Mouse (Mus musculus) limb, embryonic 13.5 days (tissue): Measurements from ENCODE around the gene Rxfp4. TPM values are rescaled to one million over a fixed set of nuclear protein-coding genes. Genes with fewer than 3 reads are reported as not detected.
A peak's percentile ranks its signal among the peaks of the same experiment; 100 is the strongest.
"Not testable (repeated sequence)": the region's sequence is repeated elsewhere in the genome, so short reads cannot be mapped to it uniquely, and the experiment has no call there.

ENCODE experiments used
- ATAC-seq: fragments of 200-750 bp; cut with Nextera tagmentation; 2 replicates; pipeline ENCODE4 v1.8.0; 2017; ENCODE audit warnings: low read depth, moderate number of reproducible peaks, moderate TSS enrichment; ENCODE audit not compliant: low FRiP score
- H3K27ac ChIP-seq: fragments of 300-500 bp; sonication (generic); 2 replicates; pipeline ENCODE4 v1.5.1; 2015; ENCODE audit warnings: inconsistent platforms, mild to moderate bottlenecking, moderate library complexity
- H3K27me3 ChIP-seq: fragments of 300-500 bp; sonication (generic); 2 replicates; pipeline ENCODE4 v1.6.1; 2015; ENCODE audit warnings: mild to moderate bottlenecking, inconsistent platforms
- H3K36me3 ChIP-seq: fragments of 300-500 bp; sonication (generic); 2 replicates; pipeline ENCODE4 v1.6.1; 2015; ENCODE audit warnings: inconsistent platforms, mild to moderate bottlenecking, moderate library complexity
- H3K4me1 ChIP-seq: fragments of 300-500 bp; sonication (generic); 2 replicates; pipeline ENCODE4 v1.6.1; 2015; ENCODE audit warnings: inconsistent platforms
- H3K4me2 ChIP-seq: fragments of 300-500 bp; sonication (generic); replicated peaks from 2 replicates; pipeline ENCODE4 v1.6.1; 2015; ENCODE audit warnings: inconsistent platforms, mild to moderate bottlenecking, moderate library complexity
- H3K4me3 ChIP-seq: fragments of 300-500 bp; sonication (generic); 2 replicates; pipeline ENCODE4 v1.5.1; 2015; ENCODE audit warnings: moderate library complexity, mild to moderate bottlenecking, inconsistent platforms
- H3K9ac ChIP-seq: fragments of 300-500 bp; sonication (generic); 2 replicates; pipeline ENCODE4 v1.6.1; 2015; ENCODE audit warnings: mild to moderate bottlenecking, inconsistent platforms
- H3K9me3 ChIP-seq: fragments of 300-500 bp; sonication (generic); 2 replicates; pipeline ENCODE4 v1.6.1; 2016; ENCODE audit warnings: inconsistent platforms
- WGBS: fragments of 180-500 bp; shearing (Covaris S2); methylation state at CpG from one replicate; pipeline ENCODE4 v1.1.7; 2015; 5-methylcytosine and 5-hydroxymethylcytosine counted together
- polyA plus RNA-seq: library from polyadenylated mRNA; unstranded; fragments of >200 nt; fragmentation: Nextera tagmentation; extraction: Ambion mirVana; gene quantifications from 2 replicates; pipeline ENCODE4 v1.2.1, GENCODE M21; 2015

Gene Rxfp4
- polyA plus RNA-seq, 1 experiment from 2014 or later = not detected

DNA sequence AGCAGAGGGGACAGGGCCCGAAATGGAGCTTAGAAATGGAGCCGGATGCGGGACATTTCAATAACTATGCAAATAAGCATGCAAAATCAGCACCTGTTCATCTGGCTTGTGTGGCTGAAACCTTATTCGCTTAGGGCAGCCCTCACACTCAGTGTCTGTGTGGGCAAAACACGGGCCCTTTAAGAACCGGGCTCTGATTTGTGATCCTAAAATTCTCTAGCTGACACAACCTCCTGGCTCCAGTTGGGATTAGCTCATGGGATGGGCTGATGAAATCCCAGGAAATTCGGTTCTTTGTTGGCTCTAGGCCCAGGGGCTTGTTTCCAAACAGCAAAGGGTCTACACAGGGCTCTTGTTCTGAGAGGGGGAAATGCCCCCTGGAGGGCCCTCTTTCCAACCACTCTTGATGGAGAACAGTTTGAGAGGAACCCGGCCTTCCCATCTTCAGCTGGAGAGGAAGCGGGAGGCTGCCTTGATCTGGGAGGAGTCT is 37.0 kb downstream of the Rxfp4 start:
- no peaks in the 10 kb centered on the region for H3K27me3 ChIP-seq
- no peak overlapping the region; the same call in 1 of the 2 replicates for H3K4me3 ChIP-seq
- no peaks in the 10 kb centered on the region for H3K36me3 ChIP-seq
- H3K4me1 ChIP-seq = peaks cover 30% of the 10 kb centered on the region
- 54% methylated on average over 9 of the region's 9 CpGs for WGBS
- H3K9ac ChIP-seq = peak overlapping the region; percentile 56
- H3K27ac ChIP-seq = no peak overlapping the region
- peak overlapping the region; percentile 32 for H3K4me2 ChIP-seq
- H3K9me3 ChIP-seq = no peaks in the 10 kb centered on the region
- peak; percentile 60 for ATAC-seq

DNA sequence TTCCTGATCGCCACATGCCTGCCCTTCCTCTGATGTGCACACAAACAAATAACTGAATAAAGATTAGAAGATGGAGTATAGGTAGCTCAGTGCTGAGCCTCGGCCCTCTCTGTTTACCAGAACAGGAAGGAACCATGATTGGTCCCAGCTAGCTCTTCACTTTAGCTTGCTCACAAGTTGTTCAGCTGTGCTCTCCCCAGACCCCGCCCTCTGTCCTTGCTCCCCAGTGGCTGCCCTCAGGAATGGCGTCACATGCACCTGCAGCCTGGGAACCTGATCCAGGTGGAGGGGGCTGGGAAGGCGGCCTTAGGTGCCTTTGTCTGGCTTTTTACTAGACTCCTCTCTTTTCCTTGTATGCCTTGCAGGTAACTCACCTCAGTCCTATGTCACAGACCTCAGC is 37.8 kb downstream of the Rxfp4 start:
- Histone ChIP-seq H3K4me2 (no peak overlapping the region), H3K9me3 (no peaks in the 10 kb centered on the region), H3K27ac (no peak overlapping the region), H3K36me3 (no peaks in the 10 kb centered on the region), H3K9ac (no peak overlapping the region), H3K4me3 (no peak overlapping the region), H3K4me1 (peaks cover 23% of the 10 kb centered on the region), H3K27me3 (no peaks in the 10 kb centered on the region)
- no peak for ATAC-seq
- 56% methylated on average over 5 of the region's 5 CpGs for WGBS

DNA sequence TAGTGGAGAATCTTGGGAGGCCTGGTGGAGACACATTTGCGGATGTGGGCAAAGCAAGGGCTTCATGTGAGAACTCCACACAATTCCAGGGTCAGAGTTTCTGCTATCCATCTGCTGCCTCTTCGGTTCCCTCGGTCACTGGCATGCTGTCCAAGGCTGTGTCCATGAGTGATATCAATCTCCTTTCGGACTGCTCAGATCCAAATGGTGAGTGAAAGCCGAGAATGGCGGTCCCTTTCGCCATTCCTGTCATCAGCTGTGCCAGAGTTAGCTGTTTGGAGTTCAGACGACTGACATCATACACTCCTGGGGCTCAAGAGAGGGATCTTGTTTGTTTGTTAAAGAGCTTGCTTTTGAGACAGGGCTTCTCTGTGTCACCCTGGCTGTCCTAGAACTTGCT is 38.5 kb downstream of the Rxfp4 start:
- H3K27ac ChIP-seq = no peak overlapping the region
- WGBS = 70% methylated on average over 8 of the region's 8 CpGs
- H3K36me3 ChIP-seq = no peaks in the 10 kb centered on the region
- H3K4me2 ChIP-seq = no peak overlapping the region
- no peak overlapping the region for H3K9ac ChIP-seq
- ATAC-seq = no peak
- H3K9me3 ChIP-seq = no peaks in the 10 kb centered on the region
- H3K4me3 ChIP-seq = no peak overlapping the region
- no peaks in the 10 kb centered on the region for H3K27me3 ChIP-seq
- H3K4me1 ChIP-seq = peaks cover 17% of the 10 kb centered on the region

DNA sequence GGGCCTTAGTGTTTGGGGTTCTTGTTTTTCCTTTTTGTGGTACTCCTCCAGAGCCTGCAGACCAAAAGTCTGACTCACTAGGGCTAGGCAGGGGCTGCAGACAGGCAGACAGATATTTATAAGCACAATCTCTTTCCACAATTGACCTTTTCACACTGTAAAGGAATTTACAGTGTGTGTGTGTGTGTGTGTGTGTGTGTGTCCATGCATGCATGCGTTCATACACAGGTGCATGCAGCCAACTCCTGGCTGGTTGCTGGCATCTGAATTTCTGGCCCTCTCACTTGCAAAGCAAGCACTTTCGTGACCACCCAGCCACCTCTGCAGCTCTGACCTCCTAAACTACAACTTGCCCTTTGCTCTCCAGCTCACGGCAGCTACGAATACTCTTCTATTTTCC is 43.9 kb downstream of the Rxfp4 start:
- H3K9ac ChIP-seq = no peak overlapping the region
- no peak overlapping the region for H3K4me3 ChIP-seq
- ATAC-seq = no peak
- H3K9me3 ChIP-seq = no peaks in the 10 kb centered on the region
- H3K36me3 ChIP-seq = no peaks in the 10 kb centered on the region
- no peak overlapping the region for H3K27ac ChIP-seq
- WGBS = 66% methylated on average over 4 of the region's 4 CpGs
- no peak overlapping the region for H3K4me2 ChIP-seq
- no peaks in the 10 kb centered on the region for H3K27me3 ChIP-seq
- peaks cover 14% of the 10 kb centered on the region for H3K4me1 ChIP-seq

DNA sequence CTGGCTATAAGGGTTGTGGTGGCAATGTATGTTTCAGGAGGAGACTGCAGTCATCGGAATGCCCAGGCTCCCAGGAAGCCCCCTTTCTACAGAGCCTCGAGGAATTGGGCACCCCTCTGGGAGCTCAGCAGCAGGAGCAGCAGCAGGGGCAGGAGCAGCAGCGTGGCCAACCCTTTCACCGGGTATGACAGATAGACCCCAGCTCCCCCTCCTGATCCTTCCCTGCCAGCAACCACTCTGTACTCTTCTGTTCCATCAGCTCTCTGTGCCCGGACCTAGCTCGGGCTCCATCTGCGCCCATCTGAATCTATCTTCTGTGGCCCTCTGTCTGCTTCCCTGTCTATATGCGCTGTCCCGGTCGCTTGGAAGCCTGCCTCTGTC is 45.2 kb downstream of the Rxfp4 start:
- ATAC-seq = peak; percentile 43; the same call in 1 of the 2 replicates
- no peaks in the 10 kb centered on the region for H3K36me3 ChIP-seq
- H3K27me3 ChIP-seq = no peaks in the 10 kb centered on the region
- H3K27ac ChIP-seq = no peak overlapping the region
- peak overlapping the region; percentile 36 for H3K4me3 ChIP-seq
- H3K4me1 ChIP-seq = peaks cover 14% of the 10 kb centered on the region
- WGBS = 29% methylated on average over 10 of the region's 10 CpGs
- H3K9ac ChIP-seq = peak overlapping the region; percentile 55
- H3K4me2 ChIP-seq = peak overlapping the region; percentile 65
- no peaks in the 10 kb centered on the region for H3K9me3 ChIP-seq

DNA sequence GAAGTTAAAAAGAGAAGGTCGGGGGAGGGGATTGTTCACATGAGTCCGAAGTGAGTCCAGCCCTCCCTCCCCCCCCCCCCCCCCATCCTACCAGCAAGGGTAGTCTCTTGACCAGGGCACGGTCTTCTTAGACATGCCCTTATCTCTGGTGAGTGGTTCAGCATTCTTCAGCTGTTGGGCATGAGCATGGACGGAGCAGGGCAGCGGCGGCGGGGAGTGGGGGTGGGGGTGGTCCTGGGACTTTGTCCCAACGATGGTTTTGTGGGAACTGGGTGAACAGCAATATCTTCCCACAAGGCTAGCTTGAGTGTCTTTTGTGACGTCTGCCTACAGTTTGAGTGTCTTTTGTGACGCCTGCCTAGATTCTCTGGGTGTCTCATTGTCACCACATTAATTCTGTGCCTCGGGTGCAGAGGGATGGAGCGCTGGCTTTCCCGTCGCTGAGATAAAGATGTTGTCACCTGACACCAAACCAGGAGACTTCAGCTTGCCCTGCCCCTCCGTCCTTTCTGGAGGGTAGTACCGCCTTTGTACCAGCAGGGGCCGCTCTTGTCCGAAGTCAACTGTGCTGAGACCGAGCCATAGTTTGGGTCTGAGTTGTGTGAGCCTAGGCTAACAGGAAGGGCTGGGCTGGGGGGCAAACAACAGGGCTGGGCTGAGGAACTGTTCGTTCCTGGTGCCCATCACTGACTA is 45.7 kb downstream of the Rxfp4 start:
- Histone ChIP-seq H3K36me3 (no peaks in the 10 kb centered on the region), H3K27me3 (no peaks in the 10 kb centered on the region), H3K9ac (peak overlapping the region; percentile 55), H3K27ac (no peak overlapping the region), H3K9me3 (no peaks in the 10 kb centered on the region), H3K4me3 (peak overlapping the region; percentile 36), H3K4me1 (peaks cover 14% of the 10 kb centered on the region), H3K4me2 (peak overlapping the region; percentile 65)
- ATAC-seq = peak; percentile 92
- 0% methylated on average over 20 of the region's 20 CpGs for WGBS

DNA sequence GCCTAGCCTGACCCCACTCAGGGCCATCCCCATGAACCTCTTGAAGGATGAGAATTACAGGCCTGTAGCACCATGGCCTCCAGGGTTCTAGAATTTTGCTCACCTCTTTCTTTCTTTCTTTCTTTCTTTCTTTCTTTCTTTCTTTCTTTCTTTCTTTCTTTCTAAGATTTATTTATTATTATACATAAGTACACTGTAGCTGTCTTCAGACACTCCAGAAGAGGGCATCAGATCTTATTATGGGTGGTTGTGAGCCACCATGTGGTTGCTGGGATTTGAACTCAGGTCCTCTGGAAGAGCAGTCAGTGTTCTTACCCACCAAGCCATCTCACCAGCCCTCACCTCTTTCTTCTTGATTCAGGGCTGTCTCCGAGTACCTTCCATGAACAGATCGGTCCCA is 47.3 kb downstream of the Rxfp4 start, which contains the start of gene Arhgef2:
Arhgef2 (plus strand) TSS at position 301 of the 400 bp plus-strand sequence.
- H3K27ac ChIP-seq, H3K4me3 ChIP-seq, ATAC-seq, H3K9me3 ChIP-seq, H3K27me3 ChIP-seq, H3K36me3 ChIP-seq: not testable (repeated sequence)
- H3K9ac ChIP-seq = 0 out of 2 replicates have a peak within 1 kb of the TSS, but pooled peaks have one; percentile 45
- H3K4me2 ChIP-seq = peak within 1 kb of the TSS; percentile 65
- peaks cover 14% of the 10 kb centered on the region for H3K4me1 ChIP-seq
- WGBS = 83% methylated on average over 2 of the region's 2 CpGs

DNA sequence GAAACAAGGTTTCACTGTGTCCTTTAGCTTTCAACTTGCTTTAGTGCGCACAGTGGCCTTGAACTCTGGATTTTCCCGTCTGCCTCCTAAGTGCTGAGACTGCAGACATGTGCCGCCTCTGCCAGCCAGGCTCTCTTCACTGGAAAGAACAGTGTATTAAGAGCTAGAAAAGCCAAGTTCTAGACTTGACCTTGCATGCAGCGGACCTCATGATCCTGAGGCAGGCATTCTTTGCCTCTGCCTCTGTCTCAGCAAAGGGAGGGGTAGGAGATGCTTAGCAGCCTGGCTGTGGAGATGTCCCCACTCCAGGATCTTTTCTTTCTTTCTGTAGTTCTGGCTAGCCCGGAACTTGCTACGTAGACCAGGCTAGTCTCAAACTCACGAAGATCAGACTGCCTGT is 48.1 kb downstream of the Rxfp4 start:
- H3K27ac ChIP-seq = no peak overlapping the region
- no peak overlapping the region for H3K4me2 ChIP-seq
- H3K9me3 ChIP-seq = no peaks in the 10 kb centered on the region
- H3K9ac ChIP-seq = no peak overlapping the region
- 88% methylated on average over 7 of the region's 7 CpGs for WGBS
- H3K4me3 ChIP-seq = no peak overlapping the region
- H3K4me1 ChIP-seq = peaks cover 14% of the 10 kb centered on the region
- no peak for ATAC-seq
- H3K27me3 ChIP-seq = no peaks in the 10 kb centered on the region
- H3K36me3 ChIP-seq = no peaks in the 10 kb centered on the region

DNA sequence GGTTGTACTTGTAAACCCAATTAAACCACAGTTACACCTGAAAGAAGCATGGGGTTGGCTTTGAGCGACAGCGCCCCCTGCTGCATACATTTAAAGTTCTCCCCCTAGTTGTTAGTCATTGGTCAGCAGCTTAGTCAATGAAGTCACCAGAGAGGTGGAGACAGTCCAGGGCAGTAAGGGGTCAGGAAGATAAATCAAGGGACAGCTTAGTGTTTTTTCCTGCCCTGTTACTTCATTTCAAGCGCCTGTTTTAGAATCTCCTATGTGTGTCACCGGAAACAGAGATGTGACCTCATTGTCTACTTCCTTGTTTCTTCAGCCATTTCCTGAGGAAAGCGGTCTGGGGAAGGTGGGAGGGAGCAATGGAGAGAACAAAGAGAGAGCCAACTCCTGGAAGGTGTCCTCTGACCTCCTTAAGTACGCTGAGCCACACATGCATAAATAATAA is 49.2 kb downstream of the Rxfp4 start:
- Histone ChIP-seq H3K4me3 (no peak overlapping the region), H3K27ac (no peak overlapping the region), H3K9ac (no peak overlapping the region), H3K27me3 (no peaks in the 10 kb centered on the region), H3K9me3 (no peaks in the 10 kb centered on the region), H3K4me2 (no peak overlapping the region), H3K4me1 (peaks cover 14% of the 10 kb centered on the region), H3K36me3 (no peaks in the 10 kb centered on the region)
- WGBS = 27% methylated on average over 6 of the region's 6 CpGs
- ATAC-seq = no peak

DNA sequence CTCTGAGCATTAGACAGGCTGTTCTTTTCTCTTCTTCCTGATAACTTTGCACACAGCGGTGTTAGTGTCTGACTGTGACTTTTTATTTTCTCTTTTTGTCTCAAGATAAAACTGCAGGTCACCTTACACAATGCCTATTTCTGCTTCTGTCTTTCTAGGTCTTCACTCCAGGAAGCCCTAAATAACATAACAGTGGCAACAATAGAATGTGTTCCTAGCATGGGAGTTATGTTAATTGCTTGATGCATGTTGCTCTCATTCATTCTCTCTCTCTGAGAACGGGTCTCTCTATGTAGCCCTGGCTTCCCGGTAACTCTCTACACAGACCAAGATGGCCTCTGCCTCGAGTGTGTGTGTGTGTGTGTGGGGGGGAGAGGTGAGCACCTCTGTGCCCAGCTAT is 50.5 kb downstream of the Rxfp4 start:
- 85% methylated on average over 4 of the region's 4 CpGs for WGBS
- Histone ChIP-seq H3K4me1 (peaks cover 6% of the 10 kb centered on the region), H3K27ac (no peak overlapping the region), H3K4me2 (no peak overlapping the region), H3K36me3 (no peaks in the 10 kb centered on the region), H3K9ac (no peak overlapping the region), H3K27me3 (no peaks in the 10 kb centered on the region), H3K9me3 (no peaks in the 10 kb centered on the region), H3K4me3 (no peak overlapping the region)
- no peak for ATAC-seq
